Mouse (Mus musculus) cerebellum, adult 11-12 months (tissue): Measurements from ENCODE around the gene Hbb-bh2.
"Not testable (repeated sequence)": the region's sequence is repeated elsewhere in the genome, so short reads cannot be mapped to it uniquely, and the experiment has no call there.

ENCODE experiments used
- DNase-seq: peaks from one replicate; pipeline ENCODE4 v3.0.0; 2022

Hbb-bh2 gene

DNA sequence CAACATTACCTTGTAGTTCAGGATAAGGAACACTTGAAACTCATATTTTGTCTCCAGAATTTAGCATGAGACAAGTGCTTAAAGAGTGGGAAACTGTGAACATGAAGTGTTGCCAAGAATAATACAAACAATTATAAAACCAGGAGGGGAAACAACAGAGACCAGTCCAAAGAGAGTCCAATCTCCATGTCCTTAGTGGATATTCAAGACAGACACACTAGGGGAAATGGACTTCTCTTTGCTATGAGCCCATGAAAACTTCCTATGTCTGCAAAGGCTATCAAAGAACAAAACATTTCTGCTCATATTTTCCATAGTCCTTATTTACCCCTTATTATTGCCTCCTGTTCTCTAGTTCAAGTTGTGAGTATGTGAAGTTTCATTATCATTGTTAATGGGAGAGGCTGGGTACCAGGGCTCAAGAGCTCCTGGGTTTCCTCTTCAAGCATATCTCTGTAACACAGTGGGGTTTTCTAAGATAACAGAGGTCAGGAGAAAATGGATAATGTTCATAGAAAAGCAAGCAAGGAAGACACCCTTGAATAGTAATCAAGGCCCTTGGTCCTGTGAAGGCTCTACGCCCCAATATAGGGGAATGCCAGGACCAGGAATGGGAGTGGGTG, 29.0 kb downstream of the Hbb-bh2 start:
- no peak for DNase-seq

DNA sequence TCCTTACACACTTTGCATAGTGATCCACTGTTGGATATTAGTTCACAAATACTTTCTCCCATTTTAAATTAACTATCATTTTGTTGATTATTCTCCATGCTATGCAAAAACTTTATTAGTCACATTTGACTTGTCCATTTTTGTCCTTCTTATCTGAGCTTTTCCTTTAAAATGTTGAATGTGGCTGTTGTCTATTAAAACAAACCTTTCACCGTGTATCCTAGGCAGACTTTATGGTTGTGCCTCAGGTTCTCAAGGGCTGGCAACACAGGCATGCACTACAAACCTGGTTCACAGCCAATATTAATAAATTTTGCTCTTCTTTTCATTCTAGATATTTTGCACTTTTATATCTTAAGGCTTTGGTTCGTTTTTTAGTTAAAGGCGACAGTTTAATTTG, 29.6 kb downstream of the Hbb-bh2 start:
- DNase-seq, result no peak

DNA sequence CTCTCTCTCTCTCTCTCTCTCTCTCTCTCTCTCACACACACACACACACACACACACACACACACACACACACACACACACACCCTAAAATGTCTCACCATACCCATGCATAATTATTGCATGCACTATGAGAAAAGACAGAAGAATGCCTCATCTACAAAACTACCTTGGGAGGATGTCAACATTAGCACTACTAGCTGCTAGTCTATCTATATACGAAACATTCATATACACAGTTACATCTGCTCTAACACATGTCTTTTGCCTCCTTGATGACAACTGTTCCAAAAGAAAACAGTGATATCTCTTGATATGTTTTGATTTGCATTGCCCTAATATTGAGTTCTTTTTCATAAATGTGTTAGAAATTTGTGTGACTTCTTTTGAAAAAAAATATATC, 30.0 kb downstream of the Hbb-bh2 start:
- no peak for DNase-seq

DNA sequence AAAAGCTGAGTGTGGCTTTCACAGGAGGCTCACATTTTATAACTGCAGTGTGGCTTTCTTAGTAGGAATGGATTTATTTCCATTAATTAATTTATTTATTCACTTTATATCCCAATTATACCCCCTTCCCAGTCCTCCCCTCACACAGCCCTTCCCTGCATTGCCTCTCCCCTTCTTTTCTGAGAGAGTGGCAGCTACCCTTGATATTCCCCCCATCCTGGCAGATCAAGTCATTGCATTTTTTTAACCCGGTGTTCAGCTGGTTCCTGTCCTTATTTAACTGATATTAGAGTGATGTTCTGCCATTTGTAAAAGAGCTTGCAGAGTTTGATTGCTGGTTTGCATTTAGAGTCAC, 30.5 kb downstream of the Hbb-bh2 start:
- DNase-seq, result no peak

GRCm38 (mm10) chr7:103808971-103809800, 31.1 kb downstream of the Hbb-bh2 start:
- DNase-seq, result no peak

GRCm38 (mm10) chr7:103808120-103808519, 32.2 kb downstream of the Hbb-bh2 start:
- not testable (repeated sequence) for DNase-seq

DNA sequence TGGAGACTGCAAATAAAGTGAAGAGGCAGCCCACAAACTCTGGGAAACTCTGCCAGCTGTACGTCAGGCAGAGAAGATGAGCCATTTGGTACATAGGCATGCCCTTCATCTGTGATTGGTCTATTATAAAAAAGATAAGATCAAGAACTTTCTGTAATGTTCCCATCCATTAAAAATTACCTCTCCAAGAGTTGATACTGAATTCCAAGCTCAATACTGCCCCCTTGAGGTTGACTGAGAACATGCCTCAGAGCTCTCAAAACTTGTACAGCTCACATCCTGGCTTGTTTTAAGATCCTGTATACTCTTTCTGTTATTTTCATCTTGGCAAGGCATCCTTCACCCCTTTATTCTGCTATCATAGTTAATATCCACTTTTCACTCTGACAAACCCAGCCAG, 33.5 kb downstream of the Hbb-bh2 start:
- no peak for DNase-seq

GRCm38 (mm10) chr7:103792669-103793388, 47.5 kb downstream of the Hbb-bh2 start:
- DNase-seq, result no peak

GRCm38 (mm10) chr7:103791721-103792120, 48.6 kb downstream of the Hbb-bh2 start, which contains the start of gene Olfr67:
Gene Olfr67 (minus strand): TSS chr7:103791821.
- no peak for DNase-seq
